Mouse (Mus musculus): Measurements from ENCODE around the gene Sorcs1. TPM values are rescaled to one million over a fixed set of nuclear protein-coding genes. Genes with fewer than 3 reads are reported as not detected.

The Sorcs1 gene
- polyA plus RNA-seq, 1 experiment from 2014 or later = 0.38 TPM

- Histone ChIP-seq H3K27ac (ENCODE audit: low read length) (no peak overlapping the region), H3K4me1 (ENCODE audit: control insufficient read depth, low read depth, low read length) (no peaks in the 10 kb centered on the region), H3K27me3 (ENCODE audit: control insufficient read depth, insufficient read depth, low read depth, low read length) (no peaks in the 10 kb centered on the region), H3K4me2 (ENCODE audit: low read depth, low read length) (no peak overlapping the region), H3K9me3 (replicated peaks; ENCODE audit: control insufficient read depth, low read length) (no peaks in the 10 kb centered on the region), H3K4me3 (ENCODE audit: low read depth, low read length) (no peak overlapping the region), H3K9ac (ENCODE audit: low read depth, low read length) (no peak overlapping the region), H3K36me3 (ENCODE audit: control insufficient read depth, insufficient read depth) (no peaks in the 10 kb centered on the region)
- 51% methylated on average over 2 of the region's 2 CpGs for WGBS (ENCODE audit: insufficient replicate concordance)
- no peak for ATAC-seq (ENCODE audit: low read depth)
These were observed 371.4 kb downstream of the Sorcs1 start for GRCm38 (mm10) chr19:50307046-50307445.

GRCm38 (mm10) chr19:50294205-50294604 is 384.2 kb downstream of the Sorcs1 start:
- H3K4me1 ChIP-seq (ENCODE audit: control insufficient read depth, low read depth, low read length) = no peaks in the 10 kb centered on the region
- ATAC-seq (ENCODE audit: low read depth) = no peak
- no peaks in the 10 kb centered on the region for H3K36me3 ChIP-seq (ENCODE audit: control insufficient read depth, insufficient read depth)
- H3K9ac ChIP-seq (ENCODE audit: low read depth, low read length) = no peak overlapping the region
- no peak overlapping the region for H3K4me3 ChIP-seq (ENCODE audit: low read depth, low read length)
- H3K4me2 ChIP-seq (ENCODE audit: low read depth, low read length) = no peak overlapping the region
- WGBS (ENCODE audit: insufficient replicate concordance) = 66% methylated on average over 7 of the region's 7 CpGs
- H3K27ac ChIP-seq (ENCODE audit: low read length) = no peak overlapping the region
- no peaks in the 10 kb centered on the region for H3K9me3 ChIP-seq (replicated peaks; ENCODE audit: control insufficient read depth, low read length)
- H3K27me3 ChIP-seq (ENCODE audit: control insufficient read depth, insufficient read depth, low read depth, low read length) = no peaks in the 10 kb centered on the region

- Histone ChIP-seq H3K27ac (ENCODE audit: low read length) (no peak overlapping the region), H3K27me3 (ENCODE audit: control insufficient read depth, insufficient read depth, low read depth, low read length) (no peaks in the 10 kb centered on the region), H3K9me3 (replicated peaks; ENCODE audit: control insufficient read depth, low read length) (no peaks in the 10 kb centered on the region), H3K4me2 (ENCODE audit: low read depth, low read length) (no peak overlapping the region), H3K4me3 (ENCODE audit: low read depth, low read length) (no peak overlapping the region), H3K9ac (ENCODE audit: low read depth, low read length) (no peak overlapping the region), H3K36me3 (ENCODE audit: control insufficient read depth, insufficient read depth) (no peaks in the 10 kb centered on the region), H3K4me1 (ENCODE audit: control insufficient read depth, low read depth, low read length) (no peaks in the 10 kb centered on the region)
- WGBS (ENCODE audit: insufficient replicate concordance) = 53% methylated on average over 1 of the region's 1 CpGs
- no peak for ATAC-seq (ENCODE audit: low read depth)
These were observed 414.0 kb downstream of the Sorcs1 start for GRCm38 (mm10) chr19:50264450-50264849.

GRCm38 (mm10) chr19:50258718-50259413 is 419.6 kb downstream of the Sorcs1 start:
- Histone ChIP-seq H3K36me3 (ENCODE audit: control insufficient read depth, insufficient read depth) (no peaks in the 10 kb centered on the region), H3K4me2 (ENCODE audit: low read depth, low read length) (no peak overlapping the region), H3K27me3 (ENCODE audit: control insufficient read depth, insufficient read depth, low read depth, low read length) (no peaks in the 10 kb centered on the region), H3K9ac (ENCODE audit: low read depth, low read length) (no peak overlapping the region), H3K9me3 (replicated peaks; ENCODE audit: control insufficient read depth, low read length) (no peaks in the 10 kb centered on the region), H3K4me3 (ENCODE audit: low read depth, low read length) (no peak overlapping the region), H3K4me1 (ENCODE audit: control insufficient read depth, low read depth, low read length) (no peaks in the 10 kb centered on the region), H3K27ac (ENCODE audit: low read length) (no peak overlapping the region)
- ATAC-seq (ENCODE audit: low read depth) = no peak
- WGBS (ENCODE audit: insufficient replicate concordance) = 32% methylated on average over 16 of the region's 16 CpGs

- 43% methylated on average over 5 of the region's 5 CpGs for WGBS (ENCODE audit: insufficient replicate concordance)
These were observed 458.0 kb downstream of the Sorcs1 start for GRCm38 (mm10) chr19:50220476-50220875.

GRCm38 (mm10) chr19:50214466-50215228 is 463.8 kb downstream of the Sorcs1 start:
- Histone ChIP-seq H3K4me1 (ENCODE audit: control insufficient read depth, low read depth, low read length) (no peaks in the 10 kb centered on the region), H3K27me3 (ENCODE audit: control insufficient read depth, insufficient read depth, low read depth, low read length) (no peaks in the 10 kb centered on the region), H3K4me3 (ENCODE audit: low read depth, low read length) (no peak overlapping the region), H3K27ac (ENCODE audit: low read length) (no peak overlapping the region), H3K9ac (ENCODE audit: low read depth, low read length) (no peak overlapping the region), H3K9me3 (replicated peaks; ENCODE audit: control insufficient read depth, low read length) (no peaks in the 10 kb centered on the region), H3K36me3 (ENCODE audit: control insufficient read depth, insufficient read depth) (no peaks in the 10 kb centered on the region), H3K4me2 (ENCODE audit: low read depth, low read length) (no peak overlapping the region)
- no peak for ATAC-seq (ENCODE audit: low read depth)
- WGBS (ENCODE audit: insufficient replicate concordance) = 23% methylated on average over 7 of the region's 7 CpGs

More at GRCm38 (mm10) chr19:50220476-50220875, 458.0 kb downstream of the Sorcs1 start:
- H3K4me1 ChIP-seq (ENCODE audit: control insufficient read depth, low read depth, low read length) = no peaks in the 10 kb centered on the region
- no peaks in the 10 kb centered on the region for H3K27me3 ChIP-seq (ENCODE audit: control insufficient read depth, insufficient read depth, low read depth, low read length)
- H3K27ac ChIP-seq (ENCODE audit: low read length) = no peak overlapping the region
- no peak for ATAC-seq (ENCODE audit: low read depth)
- H3K4me2 ChIP-seq (ENCODE audit: low read depth, low read length) = no peak overlapping the region
- no peak overlapping the region for H3K4me3 ChIP-seq (ENCODE audit: low read depth, low read length)
- no peaks in the 10 kb centered on the region for H3K36me3 ChIP-seq (ENCODE audit: control insufficient read depth, insufficient read depth)
- H3K9ac ChIP-seq (ENCODE audit: low read depth, low read length) = no peak overlapping the region
- no peaks in the 10 kb centered on the region for H3K9me3 ChIP-seq (replicated peaks; ENCODE audit: control insufficient read depth, low read length)

GRCm38 (mm10) chr19:50210456-50210855 is 468.0 kb downstream of the Sorcs1 start:
- ATAC-seq (ENCODE audit: low read depth) = no peak
- H3K4me2 ChIP-seq (ENCODE audit: low read depth, low read length) = no peak overlapping the region
- H3K4me3 ChIP-seq (ENCODE audit: low read depth, low read length) = no peak overlapping the region
- no peaks in the 10 kb centered on the region for H3K9me3 ChIP-seq (replicated peaks; ENCODE audit: control insufficient read depth, low read length)
- 45% methylated on average over 7 of the region's 7 CpGs for WGBS (ENCODE audit: insufficient replicate concordance)
- H3K27me3 ChIP-seq (ENCODE audit: control insufficient read depth, insufficient read depth, low read depth, low read length) = no peaks in the 10 kb centered on the region
- H3K9ac ChIP-seq (ENCODE audit: low read depth, low read length) = no peak overlapping the region
- H3K36me3 ChIP-seq (ENCODE audit: control insufficient read depth, insufficient read depth) = no peaks in the 10 kb centered on the region
- H3K4me1 ChIP-seq (ENCODE audit: control insufficient read depth, low read depth, low read length) = no peaks in the 10 kb centered on the region
- no peak overlapping the region for H3K27ac ChIP-seq (ENCODE audit: low read length)

- H3K36me3 ChIP-seq (ENCODE audit: control insufficient read depth, insufficient read depth) = no peaks in the 10 kb centered on the region
- H3K9ac ChIP-seq (ENCODE audit: low read depth, low read length) = no peak overlapping the region
- no peak overlapping the region for H3K4me3 ChIP-seq (ENCODE audit: low read depth, low read length)
- H3K4me1 ChIP-seq (ENCODE audit: control insufficient read depth, low read depth, low read length) = no peaks in the 10 kb centered on the region
- H3K9me3 ChIP-seq (replicated peaks; ENCODE audit: control insufficient read depth, low read length) = no peaks in the 10 kb centered on the region
- no peak for ATAC-seq (ENCODE audit: low read depth)
- no peak overlapping the region for H3K4me2 ChIP-seq (ENCODE audit: low read depth, low read length)
- no peaks in the 10 kb centered on the region for H3K27me3 ChIP-seq (ENCODE audit: control insufficient read depth, insufficient read depth, low read depth, low read length)
- no peak overlapping the region for H3K27ac ChIP-seq (ENCODE audit: low read length)
- 73% methylated on average over 6 of the region's 6 CpGs for WGBS (ENCODE audit: insufficient replicate concordance)
These were observed 474.1 kb downstream of the Sorcs1 start for GRCm38 (mm10) chr19:50204341-50204740.

- ATAC-seq (ENCODE audit: low read depth) = no peak
- WGBS (ENCODE audit: insufficient replicate concordance) = 50% methylated on average over 1 of the region's 1 CpGs
- no peaks in the 10 kb centered on the region for H3K4me1 ChIP-seq (ENCODE audit: control insufficient read depth, low read depth, low read length)
- no peak overlapping the region for H3K9ac ChIP-seq (ENCODE audit: low read depth, low read length)
- no peaks in the 10 kb centered on the region for H3K27me3 ChIP-seq (ENCODE audit: control insufficient read depth, insufficient read depth, low read depth, low read length)
- H3K36me3 ChIP-seq (ENCODE audit: control insufficient read depth, insufficient read depth) = no peaks in the 10 kb centered on the region
- no peaks in the 10 kb centered on the region for H3K9me3 ChIP-seq (replicated peaks; ENCODE audit: control insufficient read depth, low read length)
- no peak overlapping the region for H3K4me3 ChIP-seq (ENCODE audit: low read depth, low read length)
- H3K4me2 ChIP-seq (ENCODE audit: low read depth, low read length) = no peak overlapping the region
- H3K27ac ChIP-seq (ENCODE audit: low read length) = no peak overlapping the region
These were observed 481.9 kb downstream of the Sorcs1 start for GRCm38 (mm10) chr19:50196592-50196991.

Data from liver, embryonic 16.5 days (tissue).